Mouse (Mus musculus): ENCODE results near the gene Gas1.

GRCm38 (mm10) chr13:60226251-60226836 lies 49.2 kb upstream of the Gas1 start:
- TF ChIP-seq POLR2A (IDR thresholded peaks at IDR 0.05; ENCODE audit: borderline replicate concordance, extremely low read depth, low read depth, low read length) (no peak), CTCF (IDR thresholded peaks at IDR 0.05; ENCODE audit: insufficient read depth, low read length) (no peak)
